Mouse (Mus musculus) gastrocnemius, adult 18-20 months (tissue): ENCODE measurements around the gene Armh3. TPM values are rescaled to one million over a fixed set of nuclear protein-coding genes. Genes with fewer than 3 reads are reported as not detected.

ENCODE experiments used
- DNase-seq: peaks from one replicate; pipeline ENCODE4 v3.0.0; 2021; ENCODE audit warnings: low spot score
- total RNA-seq, 2 experiments: library from RNA; stranded (reverse); gene quantifications; 2 replicates each; pipeline ENCODE4 v1.2.3; 2021

Armh3 gene
- total RNA-seq, 2 experiments from 2014 or later = 11.9 to 12.6 TPM

DNA sequence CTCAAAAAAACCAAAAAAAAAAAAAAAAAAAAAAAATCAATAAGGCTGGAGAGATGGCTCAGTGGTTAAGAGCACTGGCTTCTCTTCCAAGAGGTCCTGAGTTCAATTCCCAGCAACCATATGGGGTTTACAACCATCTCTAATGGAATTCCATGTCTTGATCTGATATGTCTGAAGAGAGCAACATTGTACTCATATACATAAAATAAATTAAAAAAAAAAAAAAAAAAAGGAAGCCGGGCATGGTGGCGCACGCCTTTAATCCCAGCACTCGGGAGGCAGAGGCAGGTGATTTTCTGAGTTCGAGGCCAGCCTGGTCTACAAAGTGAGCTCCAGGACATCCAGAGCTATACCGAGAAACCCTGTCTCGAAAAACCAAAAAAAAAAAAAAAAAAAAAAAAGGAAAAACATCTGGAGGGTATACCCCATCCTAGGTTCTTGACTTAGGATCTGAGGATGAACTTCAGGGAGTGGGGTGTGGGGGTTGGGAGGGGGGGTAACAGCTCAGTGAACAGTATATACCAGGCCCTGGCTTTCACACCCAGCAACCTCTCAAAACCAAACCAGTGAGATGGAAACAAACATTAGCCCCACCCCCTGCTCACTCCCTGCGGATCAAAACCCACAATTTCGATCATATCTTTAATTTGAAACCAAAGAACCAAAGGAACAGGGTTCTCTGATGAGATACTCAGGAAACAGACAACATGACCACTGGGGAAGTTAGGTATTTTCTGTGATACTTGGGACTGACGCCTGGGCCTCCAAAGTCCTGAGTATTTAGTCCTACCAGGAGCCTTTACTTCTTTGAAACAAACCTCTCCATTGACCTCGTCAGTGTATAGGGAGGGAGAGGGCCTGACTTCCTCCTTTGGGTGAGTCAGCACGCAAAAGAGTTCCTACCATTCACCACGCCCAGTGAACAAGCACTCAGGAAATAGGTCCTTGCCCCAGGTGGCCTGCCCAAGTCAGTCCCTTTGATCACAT lies 208.1 kb downstream of the Armh3 start:
- no peak for DNase-seq

DNA sequence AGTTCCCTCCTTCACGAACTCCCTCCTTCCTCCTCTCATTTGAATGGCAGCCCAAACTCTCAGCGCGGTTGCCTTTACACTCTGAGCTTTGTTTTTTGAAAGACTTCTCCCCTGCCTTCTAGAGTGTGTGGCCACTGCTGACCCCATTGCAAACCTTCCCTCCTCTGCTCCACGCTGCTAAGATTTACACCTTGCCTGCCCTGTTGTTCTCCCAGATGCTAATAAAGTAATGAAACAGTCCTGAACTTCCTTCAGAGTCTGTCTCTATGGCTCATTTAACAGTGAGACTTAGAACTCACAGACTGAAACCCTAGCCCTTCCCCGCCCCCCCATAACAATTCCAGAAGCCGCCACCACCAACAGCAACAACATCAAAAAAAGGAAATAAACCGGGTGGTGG lies 208.9 kb downstream of the Armh3 start:
- DNase-seq = no peak

DNA sequence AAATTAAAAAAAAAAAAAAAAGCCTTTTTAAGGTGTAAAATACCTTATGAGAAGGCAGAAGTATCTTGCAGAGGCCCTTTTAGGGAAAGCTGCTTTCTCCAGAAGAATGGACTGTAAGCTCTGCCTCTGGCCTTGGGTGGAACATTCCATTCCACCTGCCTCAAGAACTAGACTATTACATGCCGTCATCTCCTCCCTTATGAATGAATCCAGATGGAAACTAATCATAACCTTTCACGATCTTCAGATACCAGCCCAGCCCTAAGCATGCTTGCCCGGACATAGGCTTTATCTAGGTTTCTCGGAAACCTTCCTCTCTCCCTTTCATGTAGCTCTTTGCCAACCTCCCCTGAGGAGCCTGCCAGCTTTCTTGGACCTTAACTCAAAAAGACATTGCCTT lies 210.0 kb downstream of the Armh3 start:
- DNase-seq = no peak

DNA sequence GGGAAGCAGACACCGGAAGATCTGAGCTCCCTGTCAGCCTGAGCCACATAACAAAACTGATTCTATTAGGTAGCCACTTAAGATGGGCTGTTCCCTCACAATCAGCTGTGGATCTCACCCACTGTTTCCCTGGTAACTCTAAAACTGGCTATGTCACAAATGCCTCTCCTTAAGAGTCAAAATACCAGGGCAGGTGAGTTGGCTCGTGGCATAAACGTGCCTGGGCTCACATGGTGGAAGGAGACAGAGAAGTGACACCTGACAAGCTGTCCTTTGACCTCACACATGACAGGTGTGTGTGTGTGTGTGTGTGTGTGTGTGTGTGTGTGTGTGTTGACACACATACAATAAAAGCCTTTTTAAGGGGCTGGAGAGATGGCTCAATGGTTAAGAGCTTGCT lies 210.8 kb downstream of the Armh3 start:
- no peak for DNase-seq

DNA sequence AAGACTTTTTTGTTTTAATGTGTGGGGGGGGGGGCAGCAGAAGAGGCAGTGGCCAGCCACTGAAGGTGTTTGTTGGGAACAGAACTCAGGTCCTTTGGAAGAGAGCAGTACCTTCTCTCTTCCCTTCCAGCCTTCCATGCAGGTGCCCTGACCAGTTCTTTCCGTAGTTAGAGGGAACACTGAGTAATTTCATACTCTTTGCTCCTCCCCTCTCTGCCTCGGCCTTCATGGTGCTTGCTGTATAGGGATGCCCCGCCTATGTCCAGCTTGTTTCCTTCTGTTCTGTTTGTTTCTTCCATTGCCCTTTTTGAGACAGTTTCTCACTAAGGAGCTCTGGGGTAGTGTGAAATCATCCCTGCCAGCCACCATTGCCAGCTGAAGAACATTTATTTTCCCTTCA lies 212.8 kb downstream of the Armh3 start:
- DNase-seq = no peak

DNA sequence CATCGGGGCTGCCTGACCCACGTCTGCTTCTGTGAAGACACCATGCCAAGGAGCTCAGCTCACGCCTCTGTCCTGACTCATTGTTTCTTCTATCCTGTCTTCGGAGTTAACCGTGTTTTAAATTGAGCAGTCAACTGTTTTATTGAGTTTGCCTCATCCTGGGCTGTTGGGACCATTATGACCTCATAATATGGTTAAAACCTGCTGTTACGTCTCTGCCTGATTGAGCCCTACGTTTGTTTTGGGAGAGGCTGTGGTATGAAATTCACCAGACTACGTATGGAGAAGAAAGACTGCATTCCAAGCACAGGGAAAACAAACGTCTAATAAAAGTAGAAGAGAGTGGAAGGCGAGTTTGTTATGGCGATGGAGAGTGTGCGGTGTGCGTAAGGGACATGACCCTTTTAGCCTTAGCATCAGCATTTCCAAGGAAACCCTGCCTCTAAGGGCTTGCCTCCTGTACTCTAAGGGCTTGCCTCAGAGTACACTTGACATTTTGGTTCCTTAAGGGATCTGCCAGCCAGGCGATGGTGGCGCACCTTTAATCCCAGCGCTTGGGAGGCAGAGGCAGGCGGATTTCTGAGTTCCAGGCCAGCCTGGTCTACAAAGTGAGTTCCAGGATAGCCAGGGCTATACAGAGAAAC lies 214.2 kb downstream of the Armh3 start:
- no peak for DNase-seq

DNA sequence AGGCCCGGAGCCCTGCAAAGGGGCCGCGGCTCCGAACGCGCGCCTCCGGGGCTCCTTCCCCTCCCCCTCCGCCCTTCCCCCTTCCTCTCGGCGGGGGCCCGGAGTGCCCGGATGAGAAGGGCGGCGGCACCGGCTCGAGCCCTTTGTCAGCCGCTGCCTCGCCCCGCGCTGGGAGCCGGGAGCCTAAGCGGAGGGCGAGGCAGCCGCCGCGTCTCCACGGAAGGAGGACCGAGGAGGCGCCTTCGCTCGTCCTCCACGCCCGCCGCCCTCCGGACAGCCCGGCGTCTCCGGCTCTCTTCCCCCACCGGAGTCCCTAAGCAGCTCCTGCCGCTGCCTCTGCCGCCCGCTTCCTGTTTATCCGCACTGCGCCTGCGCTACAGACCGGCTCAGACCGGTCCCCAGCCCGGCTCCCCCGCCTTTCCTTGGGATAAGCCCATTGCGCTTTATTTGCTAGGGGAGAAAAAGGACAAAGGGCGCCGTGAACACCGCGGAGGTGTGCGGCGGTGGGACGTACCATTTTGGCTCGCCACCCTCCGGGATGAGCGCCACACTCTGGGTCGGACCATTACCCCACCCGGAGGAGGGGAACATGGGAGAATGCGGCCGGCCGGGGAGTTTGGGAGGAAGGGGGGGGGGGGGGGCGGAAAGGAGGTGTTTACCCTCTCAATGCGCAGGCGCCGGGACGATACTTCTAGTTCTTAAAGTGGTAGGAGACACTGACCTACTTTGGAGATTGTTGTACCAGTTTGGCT lies 214.9 kb downstream of the Armh3 start, which contains the start of gene Mgea5:
Mgea5 (minus strand) TSS at position 657 of the 752 bp plus-strand sequence.
- peak; percentile 98 for DNase-seq

DNA sequence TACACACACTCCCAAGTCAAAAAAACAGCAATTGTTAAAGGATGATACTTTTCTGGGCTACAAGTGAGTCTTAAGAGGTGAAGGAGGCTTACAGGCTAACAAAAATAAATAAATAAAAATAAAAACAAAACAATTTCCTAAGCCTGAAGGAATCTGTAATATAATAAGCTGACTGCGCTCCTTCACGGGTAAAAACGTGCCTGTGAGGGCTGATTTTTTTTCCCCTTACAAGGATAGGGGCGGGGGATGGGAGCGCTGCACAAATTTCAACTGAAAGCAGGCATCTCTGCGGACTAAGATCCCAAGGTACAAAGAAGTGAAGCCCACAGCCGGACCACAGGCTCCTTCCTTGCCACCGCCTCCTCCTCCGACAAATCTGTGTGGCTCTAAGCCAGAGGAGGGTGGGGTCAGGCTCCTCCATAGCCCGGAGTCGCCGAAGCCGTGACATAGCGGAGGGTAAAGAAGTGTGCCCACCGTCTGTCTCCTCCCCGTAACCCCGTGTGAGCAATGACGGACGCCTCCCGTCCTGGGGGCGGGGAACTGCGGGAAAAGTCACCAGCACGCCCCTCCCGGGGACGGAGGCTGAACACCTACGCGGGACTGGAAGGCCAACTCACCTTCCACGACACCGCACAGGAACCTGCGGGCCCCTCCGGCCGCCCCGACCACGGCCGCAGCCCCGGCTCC lies 215.8 kb downstream of the Armh3 start:
- peak; percentile 72 for DNase-seq

DNA sequence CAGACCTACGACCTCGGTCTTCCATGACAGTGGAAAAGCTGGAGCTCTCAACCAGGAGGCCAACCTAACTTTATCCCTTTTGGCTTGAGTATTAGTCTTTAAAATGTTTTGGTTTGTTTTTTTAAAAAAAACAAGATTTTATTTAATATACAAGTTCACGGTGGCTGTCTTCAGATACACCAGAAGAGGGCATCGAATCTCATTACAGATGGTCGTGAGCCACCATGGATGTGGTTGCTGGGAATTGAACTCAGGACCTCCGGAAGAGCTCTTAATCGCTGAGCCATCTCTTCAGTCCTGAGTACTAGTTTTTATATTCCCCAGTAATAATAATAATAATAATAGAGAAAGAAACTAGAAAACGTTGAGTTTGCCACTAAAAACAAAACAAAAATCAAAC lies 216.6 kb downstream of the Armh3 start:
- DNase-seq = no peak

DNA sequence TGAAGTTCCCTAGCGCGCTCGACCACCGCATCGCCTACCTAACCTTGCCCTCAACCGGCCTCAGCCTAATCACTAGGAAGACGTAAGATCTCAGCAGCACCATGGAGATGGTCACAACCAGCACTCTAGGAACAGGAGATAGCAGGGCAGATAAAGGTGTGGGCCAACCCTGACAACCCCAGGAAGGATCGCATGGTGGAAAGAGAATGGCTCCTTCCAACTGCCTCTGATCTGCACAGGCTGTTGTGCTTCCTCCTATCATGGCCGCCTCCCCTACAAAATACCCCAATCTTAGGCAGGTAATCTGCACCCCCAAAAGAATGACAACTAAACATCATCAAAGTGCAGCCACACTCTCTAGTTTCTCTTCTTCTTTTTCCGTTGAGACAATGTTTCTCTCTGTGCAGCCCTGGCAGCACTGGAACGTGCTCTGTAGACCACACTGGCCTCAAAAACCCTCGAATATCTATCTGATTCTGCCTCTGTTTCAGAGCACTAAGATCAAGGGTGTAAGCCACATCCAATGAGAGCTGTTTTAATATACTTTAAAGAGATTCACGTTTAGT lies 217.9 kb downstream of the Armh3 start:
- no peak for DNase-seq

DNA sequence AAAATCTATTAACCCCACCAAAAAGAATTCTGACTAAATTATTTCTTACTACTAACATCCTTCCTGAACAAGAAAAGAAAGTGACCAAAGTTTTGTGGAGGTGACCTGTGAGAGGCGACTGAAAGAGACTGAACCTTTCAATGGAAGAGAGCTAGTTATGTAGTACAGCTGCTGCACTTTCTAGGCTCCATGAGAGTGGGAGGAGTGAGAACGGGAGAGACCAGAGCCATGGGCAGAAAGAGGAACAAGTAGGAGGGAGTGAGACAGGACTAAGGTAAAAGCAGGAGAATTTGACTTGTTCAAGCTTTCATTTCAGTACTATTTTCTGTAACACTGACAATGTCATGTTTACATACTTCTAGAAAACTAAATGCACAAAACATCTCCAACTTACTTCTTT lies 222.8 kb downstream of the Armh3 start:
- no peak for DNase-seq

DNA sequence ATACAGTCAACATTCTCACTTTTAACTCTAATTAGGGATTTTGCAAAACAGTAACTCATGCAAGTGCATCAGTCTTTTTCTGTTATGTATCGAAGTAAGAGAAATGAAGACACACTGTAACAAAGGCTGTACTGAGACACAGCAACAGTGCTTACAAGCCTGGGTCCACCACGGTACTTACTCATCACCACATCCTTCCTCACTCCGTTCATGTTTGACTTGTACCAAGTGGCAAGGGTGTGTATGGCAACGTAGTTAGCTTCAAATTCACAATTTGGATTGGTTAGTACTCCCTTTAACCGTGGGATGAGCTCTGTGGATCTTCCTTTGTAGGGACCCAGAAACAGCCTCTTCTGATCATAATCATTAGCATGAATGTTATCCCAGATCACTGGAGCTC lies 226.8 kb downstream of the Armh3 start:
- no peak for DNase-seq

Other genes starting within 250 kb of the Armh3 start
- 10 to 100 TPM; 10.1 to 11.0 TPM for gene Npm3, start 248.9 kb downstream of the Armh3 start, total RNA-seq
- 10 to 100 TPM; 32.1 to 39.9 TPM for gene Mgea5, start 214.7 kb downstream of the Armh3 start, total RNA-seq
- under 1 TPM; 0.21 to 0.62 TPM for gene Kcnip2, start 182.4 kb downstream of the Armh3 start, total RNA-seq
- gene Hps6, start 5.0 kb upstream of the Armh3 start, total RNA-seq = 1 to 10 TPM; 3.6 to 3.9 TPM
- gene Pprc1, start 46.4 kb upstream of the Armh3 start, total RNA-seq = 10 to 100 TPM; 14.9 to 15.1 TPM
- 10 to 100 TPM; 15.5 to 15.8 TPM for gene Ldb1, start 46.7 kb upstream of the Armh3 start, total RNA-seq
- gene Nolc1, start 77.4 kb upstream of the Armh3 start, total RNA-seq = 10 to 100 TPM; 22.4 to 24.7 TPM
- under 1 TPM in 1 of 2 experiments, not detected in 1; 0.26 TPM for gene Elovl3, start 133.4 kb upstream of the Armh3 start, total RNA-seq
- gene Pitx3, start 149.8 kb upstream of the Armh3 start, total RNA-seq = 10 to 100 TPM in 1 of 2 experiments, 1 to 10 TPM in 1; 4.4 to 10.7 TPM
- 10 to 100 TPM; 45.6 to 47.6 TPM for gene Gbf1, start 154.0 kb upstream of the Armh3 start, total RNA-seq